Mouse (Mus musculus) v-Abl transformed pro-B cells (cell line): ENCODE results near the gene Psmc3.
"Not testable (repeated sequence)": the region's sequence is repeated elsewhere in the genome, so short reads cannot be mapped to it uniquely, and the experiment has no call there.

Experiments
- in situ Hi-C, 2 experiments: fragments of 400-800 bp; cut with MboI; formaldehyde crosslinking; loops; one replicate each; pipeline ENCODE4 v1.15.1; 2025; ENCODE audit not compliant: unreplicated experiment in 2 of 2

Gene Psmc3

GRCm38 (mm10) chr2:91053934-91054382 lies at the start of gene Psmc3:
TSS of gene Psmc3 (plus strand) at chr2:91054009.
- in situ Hi-C loops, result loop anchor here (10.0 kb wide), 1 partner anchor 579 kb away; no protein-coding TSS in a partner anchor

- in situ Hi-C loops, result no loop called here
These were observed 45.3 kb upstream of the Psmc3 start for GRCm38 (mm10) chr2:91008536-91008935.

- in situ Hi-C loops, result no loop called here
These were observed 39.9 kb upstream of the Psmc3 start for GRCm38 (mm10) chr2:91013881-91014280.

- in situ Hi-C loops, result no loop called here
These were observed 38.4 kb upstream of the Psmc3 start for GRCm38 (mm10) chr2:91015386-91015785.

GRCm38 (mm10) chr2:91018061-91018788 lies 35.6 kb upstream of the Psmc3 start:
- in situ Hi-C loops, result no loop called here

- in situ Hi-C loops, result no loop called here
These were observed 33.9 kb upstream of the Psmc3 start for GRCm38 (mm10) chr2:91019911-91020310.

- in situ Hi-C loops, result not testable (repeated sequence)
These were observed 31.5 kb upstream of the Psmc3 start for GRCm38 (mm10) chr2:91022266-91022665.

GRCm38 (mm10) chr2:91023131-91023530 lies 30.7 kb upstream of the Psmc3 start:
- in situ Hi-C loops, result no loop called here

GRCm38 (mm10) chr2:91023956-91024355 lies 29.9 kb upstream of the Psmc3 start:
- in situ Hi-C loops, result no loop called here

- in situ Hi-C loops, result no loop called here
These were observed 28.7 kb upstream of the Psmc3 start for GRCm38 (mm10) chr2:91025081-91025516.

- in situ Hi-C loops, result no loop called here
These were observed 27.3 kb upstream of the Psmc3 start for GRCm38 (mm10) chr2:91026491-91026890.

GRCm38 (mm10) chr2:91027391-91028214 lies 26.2 kb upstream of the Psmc3 start:
- in situ Hi-C loops, result no loop called here

GRCm38 (mm10) chr2:91031216-91031615 lies 22.6 kb upstream of the Psmc3 start:
- in situ Hi-C loops, result no loop called here

GRCm38 (mm10) chr2:91033000-91033399 lies 20.8 kb upstream of the Psmc3 start:
- in situ Hi-C loops, result no loop called here

- in situ Hi-C loops, result no loop called here
These were observed 18.4 kb upstream of the Psmc3 start, which contains the start of gene Rapsn for GRCm38 (mm10) chr2:91035385-91035784. TSS of gene Rapsn (plus strand) at chr2:91035620.

GRCm38 (mm10) chr2:91041786-91042185 lies 12.0 kb upstream of the Psmc3 start:
- in situ Hi-C loops, result no loop called here

GRCm38 (mm10) chr2:91042651-91043398 lies 11.0 kb upstream of the Psmc3 start:
- in situ Hi-C loops, result no loop called here

- in situ Hi-C loops, result no loop called here
These were observed 9.1 kb upstream of the Psmc3 start for GRCm38 (mm10) chr2:91044727-91045126.

GRCm38 (mm10) chr2:91045805-91046204 lies 8.0 kb upstream of the Psmc3 start:
- in situ Hi-C loops, result not testable (repeated sequence)

GRCm38 (mm10) chr2:91047359-91047758 lies 6.5 kb upstream of the Psmc3 start:
- in situ Hi-C loops, result no loop called here

- in situ Hi-C loops, result loop anchor here (10.0 kb wide), 1 partner anchor 577 kb away; no protein-coding TSS in a partner anchor
These were observed 1.9 kb upstream of the Psmc3 start for GRCm38 (mm10) chr2:91051917-91052316.
